Mouse (Mus musculus) large intestine, adult 2 months (tissue): ENCODE results near the gene Tshz2. TPM values are rescaled to one million over a fixed set of nuclear protein-coding genes. Genes with fewer than 3 reads are reported as not detected.

Source experiments
- DNase-seq: peaks from one replicate; pipeline ENCODE4 v3.0.0-alpha.2; 2012; ENCODE audit warnings: low read depth, low spot score
- WGBS: fragments of 180-500 bp; shearing (Covaris S2); methylation state at CpG from one replicate; pipeline ENCODE4 v1.1.7; 2018; 5-methylcytosine and 5-hydroxymethylcytosine counted together
- polyA plus RNA-seq: library from polyadenylated mRNA; depleted of rRNA; stranded (reverse); fragments of >200 nt; gene quantifications from 2 replicates; pipeline ENCODE4 v1.2.3, GENCODE M21; 2012

Tshz2 gene
- polyA plus RNA-seq, 1 experiment = 5.9 TPM

GRCm38 (mm10) chr2:169615998-169616397 is 16.8 kb upstream of the Tshz2 start:
- WGBS = 89% methylated on average over 6 of the region's 6 CpGs
- DNase-seq = no peak

GRCm38 (mm10) chr2:169621201-169621710 is 11.6 kb upstream of the Tshz2 start:
- 23% methylated on average over 15 of the region's 15 CpGs for WGBS
- no peak for DNase-seq

GRCm38 (mm10) chr2:169630070-169630469 is 2.7 kb upstream of the Tshz2 start:
- 88% methylated on average over 3 of the region's 3 CpGs for WGBS
- no peak for DNase-seq

DNA sequence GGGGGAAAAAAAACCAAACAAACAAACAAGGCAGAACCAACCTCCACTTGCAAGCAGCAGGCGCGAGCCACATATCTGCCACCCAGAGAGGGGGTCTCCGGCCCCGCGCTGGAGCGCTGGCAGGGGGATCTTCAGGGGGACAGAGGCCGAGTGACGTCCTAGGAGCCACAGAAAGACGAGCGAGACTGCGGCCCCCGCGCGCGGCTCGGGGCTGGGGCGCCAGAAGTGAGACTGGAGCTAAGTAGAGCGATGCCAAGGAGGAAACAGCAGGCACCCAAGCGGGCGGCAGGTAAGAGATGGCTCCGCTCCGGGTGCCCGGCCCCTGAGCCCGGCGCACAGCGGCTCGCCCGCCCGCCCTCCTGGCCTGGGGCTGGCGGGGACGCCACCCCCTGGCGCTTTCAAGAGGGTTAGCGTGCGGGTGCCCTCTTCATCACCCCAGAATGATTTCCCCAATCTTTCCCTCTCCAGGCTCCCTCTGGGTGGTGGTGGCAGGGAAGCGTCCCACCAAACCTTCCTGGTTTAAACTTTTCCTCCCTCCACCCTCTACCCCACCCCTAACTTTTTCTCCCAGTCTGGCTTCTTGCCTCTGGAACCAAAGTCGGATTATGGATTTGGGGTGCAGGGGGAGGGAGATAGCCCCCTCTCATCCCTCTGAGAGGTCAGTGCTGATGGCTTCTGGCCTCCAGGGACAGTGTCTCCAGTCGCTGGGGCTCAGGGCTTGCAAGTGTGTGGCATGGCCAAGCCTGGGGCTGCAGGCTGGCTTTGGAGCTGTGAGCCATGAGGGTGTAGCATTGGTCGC is 877 bp downstream of the Tshz2 start:
- WGBS = 1% methylated on average over 38 of the region's 38 CpGs

GRCm38 (mm10) chr2:169634619-169635382 is 2.0 kb downstream of the Tshz2 start:
- DNase-seq = no peak
- WGBS = 14% methylated on average over 17 of the region's 17 CpGs

More for the DNA sequence above, 877 bp downstream of the Tshz2 start:
- DNase-seq = no peak

DNA sequence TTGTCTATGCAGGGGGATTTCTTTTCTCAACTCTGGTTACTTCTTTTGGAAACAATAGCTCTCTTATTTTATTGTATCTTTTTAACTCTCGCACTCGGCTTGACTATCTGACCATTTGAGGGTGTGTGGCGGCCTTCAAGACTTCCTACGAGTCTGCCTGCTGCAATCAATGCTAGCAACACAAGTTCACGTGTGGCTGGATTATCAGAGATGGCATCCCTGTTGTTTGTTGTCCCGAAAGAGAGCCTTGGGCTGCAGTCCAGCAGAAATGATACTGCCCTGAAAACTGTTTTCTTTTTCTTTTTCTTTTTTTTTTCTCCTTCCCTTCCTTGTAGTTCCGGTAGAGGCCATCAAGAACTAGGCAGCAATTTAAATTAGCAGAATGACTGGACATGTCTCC is 2.6 kb downstream of the Tshz2 start:
- DNase-seq = no peak
- 14% methylated on average over 7 of the region's 7 CpGs for WGBS

DNA sequence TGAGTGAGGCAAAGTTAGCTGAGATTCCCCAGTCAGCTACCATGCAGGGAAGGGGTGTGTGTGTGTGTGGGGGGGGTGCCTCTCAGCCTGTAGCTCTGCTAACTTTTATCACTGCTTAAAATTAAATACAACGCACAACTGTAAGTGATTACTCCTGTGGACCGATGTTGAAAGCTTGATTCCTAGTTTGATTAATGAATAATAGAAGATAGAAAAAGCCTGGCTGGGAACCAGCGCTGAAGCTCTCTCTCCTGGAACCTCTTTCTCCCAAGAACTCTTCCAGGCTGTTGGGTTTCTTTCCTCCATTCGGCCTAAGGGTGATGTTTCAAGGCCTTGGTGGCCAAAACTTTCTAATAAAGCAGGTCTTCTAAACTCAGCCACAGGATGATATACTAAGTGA is 3.6 kb downstream of the Tshz2 start:
- DNase-seq = no peak
- WGBS = 33% methylated on average over 4 of the region's 4 CpGs

DNA sequence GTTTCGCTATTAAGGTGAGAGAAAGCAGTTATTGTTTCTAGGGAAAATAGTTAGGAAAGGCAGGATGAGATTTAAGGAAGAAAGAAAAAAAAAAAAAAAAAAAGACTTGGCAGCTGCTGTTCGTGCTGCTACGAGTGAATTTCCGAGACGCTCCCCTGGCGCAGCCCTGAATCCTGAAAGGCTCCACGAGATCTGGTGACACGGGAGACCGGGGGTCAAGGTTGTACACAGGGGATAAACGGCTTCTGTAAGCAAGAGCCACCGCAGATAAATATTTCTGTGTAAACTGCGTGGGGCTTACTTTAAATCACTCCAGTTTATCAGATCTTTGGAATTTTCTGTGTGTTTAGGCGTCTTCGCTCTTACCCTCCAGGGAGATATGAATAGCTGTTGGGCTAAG is 8.7 kb downstream of the Tshz2 start:
- WGBS = 58% methylated on average over 14 of the region's 14 CpGs
- no peak for DNase-seq

DNA sequence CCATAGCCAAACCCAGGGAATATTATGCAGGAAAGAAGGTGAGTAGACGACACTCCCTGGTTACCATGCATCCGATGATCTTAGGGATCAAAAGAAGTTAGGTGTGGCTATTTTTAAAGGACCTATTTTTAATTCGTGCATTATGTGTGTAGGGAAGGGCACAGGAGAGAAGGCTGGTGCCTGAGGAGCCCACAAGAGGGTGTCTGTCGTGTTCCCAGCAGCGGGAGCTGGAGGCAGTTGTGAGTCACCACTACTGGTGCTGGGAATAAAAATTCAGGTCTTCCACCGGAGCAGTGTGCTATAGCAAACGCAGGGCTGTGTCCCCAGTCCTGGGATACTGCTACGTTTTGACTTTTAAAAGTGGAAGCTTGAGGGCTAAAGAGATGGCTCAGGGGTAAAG is 9.6 kb downstream of the Tshz2 start:
- 84% methylated on average over 8 of the region's 8 CpGs for WGBS
- no peak for DNase-seq

- DNase-seq = no peak
- WGBS = 90% methylated on average over 7 of the region's 7 CpGs
Measured at GRCm38 (mm10) chr2:169647091-169647490, 14.3 kb downstream of the Tshz2 start.

DNA sequence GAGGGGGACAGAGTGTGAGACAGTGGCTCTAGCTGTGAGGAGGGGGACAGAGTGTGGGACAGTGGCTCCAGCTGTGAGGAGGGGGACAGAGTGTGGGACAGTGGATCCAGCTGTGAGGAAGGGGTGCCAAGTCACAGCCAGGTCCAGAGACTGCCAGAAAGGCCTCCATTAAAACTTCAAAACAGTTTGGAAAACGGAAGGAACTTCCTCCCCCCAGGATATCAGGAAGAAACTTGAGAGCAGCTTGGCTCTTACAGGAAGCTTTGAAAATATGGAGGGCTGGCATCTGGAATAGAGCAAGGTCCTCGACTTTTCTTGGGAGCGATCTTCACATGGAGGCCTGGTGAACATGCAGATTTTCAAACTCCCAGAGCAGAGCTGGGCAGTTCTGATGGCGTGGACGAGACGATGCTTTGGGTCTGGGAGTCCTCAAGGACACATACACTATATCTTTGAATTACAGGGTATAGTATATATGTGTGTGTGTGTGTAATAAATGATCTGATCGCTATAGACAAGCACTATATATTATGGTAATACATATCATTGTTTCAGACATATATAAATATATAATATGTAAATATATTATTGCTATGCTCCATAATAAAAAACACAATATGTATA is 16.6 kb downstream of the Tshz2 start:
- no peak for DNase-seq
- 65% methylated on average over 7 of the region's 7 CpGs for WGBS

DNA sequence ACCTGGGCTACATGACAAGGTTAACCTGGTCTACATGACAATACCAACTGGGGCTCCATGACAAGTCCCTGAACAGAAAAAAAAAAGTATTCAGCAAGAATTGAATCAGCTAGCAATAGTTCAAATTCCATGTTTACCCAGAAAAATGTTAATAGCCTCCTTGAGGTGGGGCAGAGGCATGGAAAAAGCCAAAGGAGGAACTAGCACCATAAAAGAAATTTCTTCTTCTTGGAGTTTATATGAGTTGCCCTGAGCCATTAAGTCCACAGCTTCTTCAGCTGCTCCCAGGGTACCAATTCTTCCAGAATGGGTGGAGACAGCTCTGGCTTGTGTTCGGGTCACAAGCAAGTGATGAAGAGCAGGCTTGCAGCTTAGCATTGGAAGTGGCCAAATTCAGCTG is 20.5 kb downstream of the Tshz2 start:
- no peak for DNase-seq
- WGBS = 24% methylated on average over 1 of the region's 1 CpGs

GRCm38 (mm10) chr2:169663792-169664191 is 31.0 kb downstream of the Tshz2 start:
- no peak for DNase-seq
- WGBS = 67% methylated on average over 8 of the region's 8 CpGs

DNA sequence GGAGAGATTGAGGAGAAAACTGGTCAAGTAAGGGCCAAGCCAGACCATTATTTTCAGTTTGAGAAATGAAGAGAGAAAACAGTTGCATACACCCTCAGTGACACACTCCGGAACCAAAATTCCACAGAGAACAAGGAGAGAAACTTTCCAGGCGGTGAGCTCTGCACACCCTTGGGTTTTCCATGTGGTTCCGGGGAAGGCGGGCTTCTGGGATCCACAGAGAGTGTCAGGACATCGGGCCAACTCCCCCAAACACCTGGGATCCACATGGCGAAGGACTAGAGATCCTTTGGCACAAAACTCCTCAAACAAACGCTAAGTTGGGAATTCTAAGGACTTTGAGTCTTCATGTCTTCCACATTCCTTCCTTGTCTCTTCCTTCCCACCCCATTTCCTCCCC is 38.5 kb downstream of the Tshz2 start:
- DNase-seq = no peak
- 82% methylated on average over 7 of the region's 7 CpGs for whole genome bisulfite sequencing

DNA sequence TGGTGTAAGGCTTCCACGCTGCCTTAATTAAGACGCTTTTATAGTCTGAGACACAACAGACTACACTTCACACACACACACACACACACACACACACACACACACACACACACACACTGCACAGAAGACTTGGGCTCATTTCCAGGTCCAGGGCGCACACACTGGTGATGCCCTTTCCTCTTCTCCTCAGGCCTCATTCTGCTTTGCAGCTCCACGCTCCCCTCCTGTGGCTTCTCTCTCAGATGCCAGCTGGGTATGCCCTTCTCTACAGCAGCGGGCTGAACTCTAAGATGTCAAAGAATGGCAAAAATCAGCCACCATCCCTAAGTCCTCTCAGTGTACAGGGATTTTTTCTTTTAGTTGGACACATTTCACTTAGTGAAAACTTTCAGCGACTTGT is 41.0 kb downstream of the Tshz2 start:
- DNase-seq = no peak
- 72% methylated on average over 6 of the region's 6 CpGs for WGBS

DNA sequence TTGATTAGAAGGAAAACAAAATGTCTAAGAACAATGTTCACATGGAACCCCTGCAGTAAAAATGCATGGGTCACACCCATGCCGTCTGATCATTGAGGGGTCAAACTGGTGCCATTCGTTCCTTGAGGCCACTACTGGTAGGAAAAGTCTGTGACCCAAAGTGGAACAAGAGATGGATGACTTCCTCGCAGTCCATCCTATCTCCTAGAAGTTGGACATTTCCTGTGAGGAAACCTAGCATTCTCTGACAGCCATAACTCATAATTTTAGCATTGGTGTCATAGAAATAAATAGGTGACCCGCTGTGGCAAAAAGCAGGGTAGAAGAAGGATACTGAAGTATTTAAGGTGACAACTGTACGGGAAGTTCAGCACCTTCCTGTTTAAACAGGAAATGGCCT is 41.4 kb downstream of the Tshz2 start:
- DNase-seq = no peak
- WGBS = 72% methylated on average over 5 of the region's 5 CpGs

DNA sequence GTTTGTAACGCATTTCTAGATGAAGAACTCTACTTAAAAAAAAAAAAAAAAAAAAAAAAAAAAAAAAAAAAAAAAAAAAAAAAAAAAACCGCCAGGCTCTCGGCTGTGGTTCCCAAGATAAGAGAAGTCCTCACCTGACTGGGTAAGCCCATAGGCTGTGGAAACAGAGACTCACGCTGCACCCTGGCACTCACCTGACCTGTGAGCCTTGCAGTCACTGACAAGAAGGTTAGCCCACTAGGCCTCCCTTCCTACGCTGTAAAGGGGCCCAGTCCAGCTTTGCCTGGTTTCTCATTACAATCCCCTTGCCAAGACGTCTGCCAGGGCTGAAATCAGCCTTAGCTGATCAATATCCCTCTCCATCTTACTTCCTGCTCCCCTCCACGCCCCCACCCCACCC is 46.5 kb downstream of the Tshz2 start:
- no peak for DNase-seq
- 53% methylated on average over 7 of the region's 7 CpGs for WGBS

DNA sequence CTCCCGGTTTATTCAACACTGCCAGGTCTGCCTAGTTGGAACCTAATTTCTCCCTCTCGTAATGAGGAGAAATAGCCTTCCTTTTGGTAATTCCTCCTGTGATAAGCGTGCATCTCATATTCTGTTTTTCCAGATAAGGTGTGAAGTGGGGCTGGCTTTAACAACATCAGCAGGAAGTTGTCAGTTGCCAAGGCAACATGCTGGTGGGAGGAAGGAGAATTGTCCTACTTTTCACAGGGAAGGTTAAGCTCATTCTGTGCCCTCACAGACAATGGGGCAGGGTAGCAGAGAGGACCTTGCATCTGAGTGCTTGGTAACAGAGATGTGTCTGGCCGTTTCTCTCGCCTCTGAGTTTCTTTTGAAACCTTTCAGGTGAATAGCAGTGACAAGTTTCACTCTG is 47.1 kb downstream of the Tshz2 start:
- WGBS = 73% methylated on average over 5 of the region's 5 CpGs
- no peak for DNase-seq

GRCm38 (mm10) chr2:169685260-169685659 is 52.4 kb downstream of the Tshz2 start:
- 34% methylated on average over 5 of the region's 5 CpGs for WGBS
- no peak for DNase-seq

GRCm38 (mm10) chr2:169685747-169686146 is 52.9 kb downstream of the Tshz2 start:
- 75% methylated on average over 7 of the region's 7 CpGs for whole genome bisulfite sequencing
- no peak for DNase-seq
